Mouse (Mus musculus) central nervous system, embryonic 14 days (tissue): Measurements from ENCODE around the gene Rnf123. TPM values are rescaled to one million over a fixed set of nuclear protein-coding genes. Genes with fewer than 3 reads are reported as not detected.

Experiments used
- polyA plus RNA-seq: library from polyadenylated mRNA; depleted of rRNA; stranded (reverse); fragments of >200 nt; gene quantifications from 2 replicates; pipeline ENCODE4 v1.2.3, GENCODE M21; 2012; rRNA removed

Gene Rnf123
- 78.9 and 79.2 TPM in 2 replicates for polyA plus RNA-seq

DNA sequence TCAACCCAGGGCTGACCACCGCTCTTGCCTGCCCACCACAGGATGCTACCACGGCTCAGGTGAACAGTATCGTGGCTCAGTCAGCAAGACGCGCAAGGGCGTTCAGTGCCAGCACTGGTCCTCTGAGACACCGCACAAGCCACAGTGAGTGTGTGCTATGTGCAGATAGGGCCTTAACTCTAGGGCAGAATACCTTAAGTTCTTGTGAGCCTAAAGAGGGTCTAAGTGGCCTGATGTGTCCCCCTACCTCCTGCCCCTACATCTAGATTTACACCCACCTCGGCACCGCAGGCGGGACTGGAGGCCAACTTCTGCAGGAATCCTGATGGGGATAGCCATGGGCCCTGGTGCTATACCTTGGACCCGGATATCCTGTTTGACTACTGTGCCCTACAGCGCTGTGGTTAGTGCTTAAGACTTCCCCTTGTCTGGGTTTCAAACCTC, at the start of gene Rnf123:
TSS of gene Rnf123 (minus strand) at position 359 of the 444 bp plus-strand sequence.

DNA sequence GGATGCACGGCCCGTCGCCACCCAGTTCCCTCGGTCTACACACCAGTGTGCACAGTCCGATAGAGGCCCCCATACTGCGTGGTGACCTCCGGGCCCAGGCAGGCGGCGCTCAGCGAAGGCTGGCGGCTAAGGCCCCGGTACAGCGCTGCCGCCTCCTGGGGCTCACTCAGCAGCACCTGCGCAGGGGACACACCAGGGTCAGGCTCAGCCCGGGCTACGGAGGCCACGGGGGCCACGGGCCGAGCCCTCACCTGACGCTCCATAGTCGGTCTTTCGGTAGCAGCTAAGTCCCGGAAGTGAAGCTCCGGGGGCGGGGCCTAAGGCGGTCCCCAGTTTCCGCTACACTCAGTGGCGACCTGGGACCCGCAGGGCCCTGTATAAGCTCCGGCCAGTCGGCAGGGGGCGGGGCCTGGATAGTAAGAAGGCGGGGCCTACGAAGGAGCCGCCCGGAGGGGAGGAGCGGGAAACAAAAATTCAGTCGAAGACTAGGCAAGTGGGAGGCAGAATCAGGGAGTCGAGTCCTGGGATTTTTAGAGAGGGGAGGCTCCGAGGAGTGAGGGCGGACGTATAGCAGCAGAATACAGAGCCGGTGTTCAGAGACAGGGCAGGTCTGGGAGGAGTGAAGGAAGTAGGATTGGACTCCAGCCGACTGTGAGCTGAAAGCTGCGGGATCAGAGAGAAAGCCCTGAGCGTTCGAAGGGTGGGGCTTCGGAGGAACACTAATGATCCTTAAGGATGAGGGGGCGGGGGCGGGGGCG, 11.2 kb upstream of the Rnf123 start, which contains the start of gene Apeh:
TSS of gene Apeh (minus strand) at position 423 of the 758 bp plus-strand sequence.

DNA sequence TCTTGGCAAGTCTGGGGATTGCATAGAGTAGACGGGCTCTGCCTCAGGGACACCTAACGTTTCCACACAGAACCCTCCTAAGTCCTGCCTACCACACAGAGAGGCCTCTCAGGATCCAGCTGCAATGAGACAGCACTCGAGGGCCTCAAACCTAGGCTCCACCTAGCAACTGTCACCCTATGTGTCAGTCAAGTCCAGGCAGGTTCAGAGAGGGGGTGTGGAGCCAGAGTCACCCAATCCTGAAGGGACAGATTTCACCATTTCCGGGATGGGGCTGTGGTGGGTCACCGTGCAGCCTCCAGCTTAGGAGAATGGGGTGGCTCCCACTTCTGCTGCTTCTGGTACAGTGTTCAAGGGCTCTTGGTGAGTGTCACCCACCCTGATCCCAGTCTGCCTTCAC, 3.0 kb downstream of the Rnf123 start, which contains the start of gene Mst1:
TSS of gene Mst1 (plus strand) at position 269 of the 400 bp plus-strand sequence.

DNA sequence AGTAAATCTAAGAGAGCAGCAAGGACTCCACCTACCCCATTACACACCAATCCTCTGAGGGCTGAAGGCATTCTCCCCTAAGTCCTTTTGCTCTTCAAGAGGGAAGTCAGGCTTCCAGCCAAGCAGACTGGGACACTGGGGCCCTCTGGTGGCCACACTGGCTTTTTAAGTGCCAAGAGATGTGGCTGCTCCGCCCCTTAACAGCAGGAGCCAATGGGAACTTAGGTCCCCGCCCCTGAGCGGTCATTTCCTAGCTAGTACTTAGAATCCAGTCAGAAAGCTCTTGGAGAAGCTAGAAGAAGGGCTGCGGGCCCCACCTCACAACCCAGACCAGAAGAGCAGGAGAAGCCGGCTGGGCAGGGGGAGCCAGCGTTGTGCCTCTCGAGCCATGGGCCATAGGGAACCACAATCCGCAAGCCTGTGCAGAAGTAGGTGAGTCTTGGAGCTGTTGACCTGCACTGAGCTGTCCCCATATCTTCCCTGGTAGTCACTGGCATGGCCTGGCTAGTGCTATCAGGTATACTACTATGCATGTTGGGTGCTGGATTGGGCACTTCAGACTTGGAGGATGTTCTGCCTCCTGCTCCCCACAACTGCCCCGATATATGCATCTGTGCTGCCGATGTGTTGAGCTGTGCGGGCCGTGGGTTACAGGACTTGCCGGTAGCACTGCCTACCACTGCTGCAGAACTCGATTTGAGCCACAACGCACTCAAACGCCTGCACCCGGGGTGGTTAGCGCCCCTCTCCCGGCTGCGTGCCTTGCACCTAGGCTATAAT, 30.1 kb downstream of the Rnf123 start, which contains the start of gene Amigo3:
TSS of gene Amigo3 (plus strand) at position 275 of the 780 bp plus-strand sequence.

DNA sequence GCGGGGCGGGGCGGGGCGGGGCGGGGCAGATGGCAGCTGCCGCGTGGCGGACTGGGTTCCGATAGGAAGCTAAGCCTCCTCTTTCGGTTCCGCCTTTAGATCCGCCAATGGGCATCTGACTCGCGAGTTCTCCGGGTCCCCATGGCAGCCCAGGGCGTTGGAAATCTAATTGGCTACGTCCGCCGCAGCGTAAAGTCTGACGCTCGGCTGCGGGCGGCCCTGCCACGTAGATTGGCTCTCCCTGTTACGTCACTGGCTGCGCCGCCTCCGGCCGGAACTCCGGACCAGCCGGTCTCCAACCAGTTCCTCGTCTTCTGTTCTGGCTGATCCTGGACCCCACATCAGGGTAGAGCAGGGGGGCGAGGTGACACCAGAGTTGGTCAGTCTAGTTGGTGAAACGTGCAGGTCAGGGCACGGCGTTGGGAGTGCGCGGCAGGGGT, 34.1 kb downstream of the Rnf123 start, which contains the start of gene Gmppb:
TSS of gene Gmppb (plus strand) at position 227 of the 440 bp plus-strand sequence.

DNA sequence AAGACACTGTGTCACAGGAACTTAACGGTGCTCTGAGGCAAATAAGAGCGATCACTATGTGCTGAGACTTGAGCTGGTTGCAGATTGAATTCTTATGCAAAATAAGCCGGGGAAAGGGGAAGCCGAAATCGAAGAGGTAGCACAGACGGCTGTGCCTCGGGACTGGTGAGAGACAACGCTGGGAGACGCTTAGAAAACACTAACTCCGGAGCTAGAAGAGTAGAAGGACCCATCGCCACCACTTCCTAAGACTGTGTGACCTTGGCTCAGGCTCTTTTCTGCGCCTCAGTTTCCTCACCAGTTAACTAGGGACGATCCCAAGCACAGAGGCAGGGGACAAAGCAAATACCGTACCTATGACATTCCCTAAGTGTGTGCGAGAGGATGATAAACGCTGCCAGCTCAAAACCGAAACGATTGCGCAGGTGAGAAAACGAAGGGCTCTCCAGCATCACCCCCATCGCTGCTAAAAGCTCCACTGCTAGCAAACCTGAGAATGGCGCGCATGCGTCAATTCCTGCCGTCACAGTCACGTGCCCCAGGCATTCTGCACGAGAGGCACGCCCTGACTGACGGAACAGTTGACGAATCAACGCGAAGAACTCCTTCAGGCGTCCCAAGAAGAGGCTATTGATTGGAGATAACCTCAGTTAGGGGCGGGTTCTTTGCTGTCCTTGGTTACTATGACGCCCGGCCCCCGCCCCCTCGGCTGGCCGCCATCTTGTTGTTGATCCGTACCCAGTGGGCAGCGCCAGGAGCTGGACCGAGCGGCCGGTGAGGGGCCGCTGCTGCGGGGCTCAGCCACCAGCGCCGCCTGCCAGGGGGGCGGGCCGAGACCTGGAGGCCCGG, 81.0 kb downstream of the Rnf123 start, which contains the start of gene Ip6k1:
TSS of gene Ip6k1 (plus strand) at position 580 of the 849 bp plus-strand sequence.

Other genes starting within 250 kb of the Rnf123 start
- 91.0 and 99.6 TPM in 2 replicates for gene Rbm6, start 210.1 kb downstream of the Rnf123 start, polyA plus RNA-seq
- 26.7 and 28.3 TPM in 2 replicates for gene Mon1a, start 195.2 kb downstream of the Rnf123 start, polyA plus RNA-seq
- gene Mst1r, start 176.5 kb downstream of the Rnf123 start, polyA plus RNA-seq: 4.7 and 6.4 TPM in 2 replicates
- gene Actl11, start 154.9 kb downstream of the Rnf123 start, polyA plus RNA-seq: not detected in 2 replicates
- gene Camkv, start 147.7 kb downstream of the Rnf123 start, polyA plus RNA-seq: 39.4 and 49.6 TPM in 2 replicates
- gene Traip, start 133.2 kb downstream of the Rnf123 start, polyA plus RNA-seq: 10.0 and 10.4 TPM in 2 replicates
- 7.9 and 12.2 TPM in 2 replicates for gene Uba7, start 107.8 kb downstream of the Rnf123 start, polyA plus RNA-seq
- gene Gm20661, start 100.3 kb downstream of the Rnf123 start, polyA plus RNA-seq: 1.3 and 3.4 TPM in 2 replicates
- 15.0 and 28.7 TPM in 2 replicates for gene Inka1, start 97.5 kb downstream of the Rnf123 start, polyA plus RNA-seq
- gene Cdhr4, start 90.8 kb downstream of the Rnf123 start, polyA plus RNA-seq: 6.2 and 14.1 TPM in 2 replicates
- gene Gm20662, start 87.0 kb downstream of the Rnf123 start, polyA plus RNA-seq: 1.7 and 3.8 TPM in 2 replicates
- 129 and 135 TPM in 2 replicates for gene Ip6k1, start 80.8 kb downstream of the Rnf123 start, polyA plus RNA-seq
- 19.9 and 21.8 TPM in 2 replicates for gene Gmppb, start 34.1 kb downstream of the Rnf123 start, polyA plus RNA-seq
- gene Amigo3, start 30.2 kb downstream of the Rnf123 start, polyA plus RNA-seq: 3.4 and 3.7 TPM in 2 replicates
- gene Mst1, start 2.9 kb downstream of the Rnf123 start, polyA plus RNA-seq: 0.05 and 0.11 TPM in 2 replicates
- gene Apeh, start 11.3 kb upstream of the Rnf123 start, polyA plus RNA-seq: 63.5 and 70.3 TPM in 2 replicates
- gene Bsn, start 107.0 kb upstream of the Rnf123 start, polyA plus RNA-seq: 17.6 and 21.0 TPM in 2 replicates
- 31.1 and 37.4 TPM in 2 replicates for gene Dag1, start 180.6 kb upstream of the Rnf123 start, polyA plus RNA-seq
- 87.9 and 91.8 TPM in 2 replicates for gene Nicn1, start 207.1 kb upstream of the Rnf123 start, polyA plus RNA-seq
- gene Amt, start 213.5 kb upstream of the Rnf123 start, polyA plus RNA-seq: 64.2 and 65.5 TPM in 2 replicates
- 212 and 233 TPM in 2 replicates for gene Rhoa, start 222.8 kb upstream of the Rnf123 start, polyA plus RNA-seq
- gene Tcta, start 222.8 kb upstream of the Rnf123 start, polyA plus RNA-seq: 31.7 and 35.3 TPM in 2 replicates